Mouse (Mus musculus): Measurements from ENCODE around the gene Suz12.

GRCm38 (mm10) chr11:80037495-80037894 is 44.6 kb downstream of the Suz12 start:
- TF ChIP-seq POLR2A (IDR thresholded peaks at IDR 0.05; ENCODE audit: control insufficient read depth, extremely low read depth, insufficient read depth, low read length, poor library complexity) (no peak), CTCF (IDR thresholded peaks at IDR 0.05; ENCODE audit: borderline replicate concordance, control insufficient read depth, extremely low read depth, insufficient read depth, low read length, poor library complexity) (no peak)

All from thymus, adult 2 months (tissue).